Mouse (Mus musculus) liver, embryonic 14.5 days (tissue): ENCODE measurements around the gene Plxnb2.

Experiments used
- CTCF ChIP-seq: IDR thresholded peaks from 2 replicates; pipeline ENCODE4 v1.5.1; 2016; ENCODE audit warnings: antibody characterized with exemption, low read depth, control low read depth
- EP300 ChIP-seq: IDR thresholded peaks from 2 replicates; pipeline ENCODE4 v1.6.1; 2016; ENCODE audit warnings: antibody characterized with exemption, low read depth

DNA sequence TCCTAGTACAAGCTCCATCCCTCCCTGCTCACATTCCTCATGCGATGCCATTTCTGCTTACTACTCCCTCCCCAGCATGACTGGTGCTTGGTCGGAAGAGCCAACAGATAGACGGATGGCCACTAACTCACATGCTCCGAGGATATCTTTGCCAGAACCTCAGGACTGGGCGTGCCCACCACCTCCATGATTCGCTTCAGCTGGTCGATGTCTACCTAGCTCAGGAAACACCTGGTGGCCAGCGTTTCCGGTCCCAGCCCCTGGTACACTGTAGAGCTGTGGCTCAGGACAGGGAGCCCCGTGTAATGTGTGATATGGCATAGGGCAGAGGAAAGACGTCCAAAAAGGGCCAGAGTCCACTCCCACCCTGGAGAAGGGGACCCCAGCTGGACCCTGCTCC lies 35.6 kb downstream of the Plxnb2 start:
- no peak for TF ChIP-seq CTCF
- no peak for TF ChIP-seq EP300
